Mouse (Mus musculus) urinary bladder, postnatal 14 days (tissue): ENCODE results near the gene Gpr85.
A peak's percentile ranks its signal among the peaks of the same experiment; 100 is the strongest.
"Not testable (repeated sequence)": the region's sequence is repeated elsewhere in the genome, so short reads cannot be mapped to it uniquely, and the experiment has no call there.

Source experiments
- DNase-seq: peaks from one replicate; pipeline ENCODE4 v3.0.0; 2021; ENCODE audit warnings: low spot score

Gpr85 gene

GRCm38 (mm10) chr6:13839345-13840054, at the start of gene Gpr85:
Gpr85 (minus strand) TSS chr6:13839942.
- DNase-seq, result no peak

GRCm38 (mm10) chr6:13884877-13885592, 45.3 kb upstream of the Gpr85 start:
- DNase-seq, result no peak

GRCm38 (mm10) chr6:13882919-13883318, 43.2 kb upstream of the Gpr85 start:
- DNase-seq, result no peak

- DNase-seq, result no peak
These were observed 34.2 kb upstream of the Gpr85 start for GRCm38 (mm10) chr6:13873959-13874358.

GRCm38 (mm10) chr6:13872076-13872475, 32.3 kb upstream of the Gpr85 start:
- peak; percentile 6 for DNase-seq

- no peak for DNase-seq
These were observed 31.9 kb upstream of the Gpr85 start for GRCm38 (mm10) chr6:13871625-13871958.

- peak; percentile 92 for DNase-seq
These were observed 31.3 kb upstream of the Gpr85 start, which contains the start of gene 2610001J05Rik for GRCm38 (mm10) chr6:13870919-13871624. 2610001J05Rik (minus strand) TSS chr6:13871518.

GRCm38 (mm10) chr6:13870289-13870741, 30.6 kb upstream of the Gpr85 start:
- DNase-seq, result no peak

- no peak for DNase-seq
These were observed 20.9 kb upstream of the Gpr85 start for GRCm38 (mm10) chr6:13860596-13860995.

- DNase-seq, result no peak
These were observed 20.3 kb upstream of the Gpr85 start for GRCm38 (mm10) chr6:13859877-13860585.

GRCm38 (mm10) chr6:13854230-13854629, 14.5 kb upstream of the Gpr85 start:
- no peak for DNase-seq

- no peak for DNase-seq
These were observed 13.5 kb upstream of the Gpr85 start for GRCm38 (mm10) chr6:13853244-13853643.

GRCm38 (mm10) chr6:13846031-13846430, 6.3 kb upstream of the Gpr85 start:
- not testable (repeated sequence) for DNase-seq

GRCm38 (mm10) chr6:13838677-13839344, 931 bp downstream of the Gpr85 start:
- peak; percentile 63 for DNase-seq

GRCm38 (mm10) chr6:13837916-13838676, 1.6 kb downstream of the Gpr85 start:
- DNase-seq, result no peak

GRCm38 (mm10) chr6:13836967-13837570, 2.7 kb downstream of the Gpr85 start:
- no peak for DNase-seq

- DNase-seq, result no peak
These were observed 3.7 kb downstream of the Gpr85 start for GRCm38 (mm10) chr6:13835720-13836665.

- no peak for DNase-seq
These were observed 7.0 kb downstream of the Gpr85 start for GRCm38 (mm10) chr6:13832770-13833169.

- no peak for DNase-seq
These were observed 10.9 kb downstream of the Gpr85 start for GRCm38 (mm10) chr6:13828877-13829276.
